Mouse (Mus musculus): ENCODE measurements around the gene Stim1.
A peak's percentile ranks its signal among the peaks of the same experiment; 100 is the strongest.

Stim1 gene

GRCm38 (mm10) chr7:102302471-102302870 lies 34.9 kb downstream of the Stim1 start:
- no peak for DNase-seq (ENCODE audit: low read depth, low spot score)

GRCm38 (mm10) chr7:102305596-102305995 lies 38.0 kb downstream of the Stim1 start:
- DNase-seq (ENCODE audit: low read depth, low spot score): no peak

GRCm38 (mm10) chr7:102310266-102310665 lies 42.7 kb downstream of the Stim1 start:
- no peak for DNase-seq (ENCODE audit: low read depth, low spot score)

- no peak for DNase-seq (ENCODE audit: low read depth, low spot score)
Measured at GRCm38 (mm10) chr7:102310821-102311220, 43.2 kb downstream of the Stim1 start.

- DNase-seq (ENCODE audit: low read depth, low spot score): no peak
Measured at GRCm38 (mm10) chr7:102312840-102313534, 45.4 kb downstream of the Stim1 start.

GRCm38 (mm10) chr7:102313535-102313863 lies 45.9 kb downstream of the Stim1 start:
- DNase-seq (ENCODE audit: low read depth, low spot score): no peak

- DNase-seq (ENCODE audit: low read depth, low spot score): peak; percentile 34
Measured at GRCm38 (mm10) chr7:102314107-102314506, 46.5 kb downstream of the Stim1 start.

GRCm38 (mm10) chr7:102314908-102315307 lies 47.3 kb downstream of the Stim1 start:
- no peak for DNase-seq (ENCODE audit: low read depth, low spot score)

- no peak for DNase-seq (ENCODE audit: low read depth, low spot score)
Measured at GRCm38 (mm10) chr7:102315435-102315834, 47.8 kb downstream of the Stim1 start.

- DNase-seq (ENCODE audit: low read depth, low spot score): peak; percentile 19
Measured at GRCm38 (mm10) chr7:102317583-102318168, 50.1 kb downstream of the Stim1 start.

GRCm38 (mm10) chr7:102322137-102322536 lies 54.5 kb downstream of the Stim1 start:
- DNase-seq (ENCODE audit: low read depth, low spot score): no peak

- DNase-seq (ENCODE audit: low read depth, low spot score): no peak
Measured at GRCm38 (mm10) chr7:102326323-102326722, 58.7 kb downstream of the Stim1 start.

- DNase-seq (ENCODE audit: low read depth, low spot score): no peak
Measured at GRCm38 (mm10) chr7:102330270-102330669, 62.7 kb downstream of the Stim1 start.

GRCm38 (mm10) chr7:102331476-102331875 lies 63.9 kb downstream of the Stim1 start:
- no peak for DNase-seq (ENCODE audit: low read depth, low spot score)

- no peak for DNase-seq (ENCODE audit: low read depth, low spot score)
Measured at GRCm38 (mm10) chr7:102333741-102334140, 66.1 kb downstream of the Stim1 start.

GRCm38 (mm10) chr7:102337326-102337725 lies 69.7 kb downstream of the Stim1 start:
- DNase-seq (ENCODE audit: low read depth, low spot score): no peak

GRCm38 (mm10) chr7:102337898-102338297 lies 70.3 kb downstream of the Stim1 start:
- peak; percentile 81 for DNase-seq (ENCODE audit: low read depth, low spot score)

- DNase-seq (ENCODE audit: low read depth, low spot score): peak; percentile 32
Measured at GRCm38 (mm10) chr7:102338956-102339355, 71.3 kb downstream of the Stim1 start.

- DNase-seq (ENCODE audit: low read depth, low spot score): peak; percentile 17
Measured at GRCm38 (mm10) chr7:102345893-102346292, 78.3 kb downstream of the Stim1 start.

- peak; percentile 88 for DNase-seq (ENCODE audit: low read depth, low spot score)
Measured at GRCm38 (mm10) chr7:102347327-102347726, 79.7 kb downstream of the Stim1 start.

- no peak for DNase-seq (ENCODE audit: low read depth, low spot score)
Measured at GRCm38 (mm10) chr7:102348681-102349080, 81.1 kb downstream of the Stim1 start.

- DNase-seq (ENCODE audit: low read depth, low spot score): no peak
Measured at GRCm38 (mm10) chr7:102349236-102349635, 81.6 kb downstream of the Stim1 start.

GRCm38 (mm10) chr7:102353420-102353819 lies 85.8 kb downstream of the Stim1 start:
- no peak for DNase-seq (ENCODE audit: low read depth, low spot score)

- no peak for DNase-seq (ENCODE audit: low read depth, low spot score)
Measured at GRCm38 (mm10) chr7:102358124-102358523, 90.5 kb downstream of the Stim1 start.

Data from A20 (cell line).